Mouse (Mus musculus) CH12F3 (cell line): ENCODE measurements around the gene Pakap.

ENCODE experiments used
- in situ Hi-C: fragments of 300-500 bp; cut with MboI; formaldehyde crosslinking; loops from 2 replicates; pipeline ENCODE4 v1.14.3; 2020; ENCODE audit warnings: low sequenced_read_pairs

The Pakap gene

GRCm38 (mm10) chr4:57672996-57673906 lies 105.3 kb downstream of the Pakap start:
- in situ Hi-C loops: loop anchor here (10.0 kb wide), 2 partner anchors 122 to 212 kb away; no protein-coding TSS in a partner anchor

- in situ Hi-C loops: loop anchor here (10.0 kb wide), 2 partner anchors 120 to 210 kb away; no protein-coding TSS in a partner anchor
Measured at GRCm38 (mm10) chr4:57674351-57674750, 106.4 kb downstream of the Pakap start.

GRCm38 (mm10) chr4:57675387-57675786 lies 107.4 kb downstream of the Pakap start:
- in situ Hi-C loops: loop anchor here (10.0 kb wide), 2 partner anchors 119 to 209 kb away; no protein-coding TSS in a partner anchor

- in situ Hi-C loops: loop anchor here (10.0 kb wide), 2 partner anchors 117 to 207 kb away; no protein-coding TSS in a partner anchor
Measured at GRCm38 (mm10) chr4:57677916-57678315, 109.9 kb downstream of the Pakap start.

GRCm38 (mm10) chr4:57678991-57679457 lies 111.0 kb downstream of the Pakap start:
- in situ Hi-C loops: loop anchor here (10.0 kb wide), 2 partner anchors 116 to 206 kb away; no protein-coding TSS in a partner anchor

- in situ Hi-C loops: no loop called here
Measured at GRCm38 (mm10) chr4:57680186-57680585, 112.2 kb downstream of the Pakap start.

GRCm38 (mm10) chr4:57681511-57681910 lies 113.5 kb downstream of the Pakap start:
- in situ Hi-C loops: no loop called here

- in situ Hi-C loops: no loop called here
Measured at GRCm38 (mm10) chr4:57682341-57682740, 114.4 kb downstream of the Pakap start.

GRCm38 (mm10) chr4:57682944-57683343 lies 115.0 kb downstream of the Pakap start:
- in situ Hi-C loops: no loop called here

GRCm38 (mm10) chr4:57684676-57685215 lies 116.8 kb downstream of the Pakap start:
- in situ Hi-C loops: no loop called here

GRCm38 (mm10) chr4:57686736-57687135 lies 118.8 kb downstream of the Pakap start:
- in situ Hi-C loops: no loop called here

- in situ Hi-C loops: no loop called here
Measured at GRCm38 (mm10) chr4:57687583-57687982, 119.6 kb downstream of the Pakap start.

GRCm38 (mm10) chr4:57688131-57688530 lies 120.2 kb downstream of the Pakap start:
- in situ Hi-C loops: no loop called here

GRCm38 (mm10) chr4:57690001-57690400 lies 122.0 kb downstream of the Pakap start:
- in situ Hi-C loops: no loop called here

- in situ Hi-C loops: no loop called here
Measured at GRCm38 (mm10) chr4:57690805-57691204, 122.8 kb downstream of the Pakap start.

GRCm38 (mm10) chr4:57694356-57695136 lies 126.6 kb downstream of the Pakap start:
- in situ Hi-C loops: no loop called here

- in situ Hi-C loops: no loop called here
Measured at GRCm38 (mm10) chr4:57696955-57697354, 129.0 kb downstream of the Pakap start.

GRCm38 (mm10) chr4:57697918-57698611 lies 130.1 kb downstream of the Pakap start:
- in situ Hi-C loops: no loop called here

- in situ Hi-C loops: no loop called here
Measured at GRCm38 (mm10) chr4:57701576-57701975, 133.6 kb downstream of the Pakap start.
